Mouse (Mus musculus): ENCODE results near the gene Pex26.

DNA sequence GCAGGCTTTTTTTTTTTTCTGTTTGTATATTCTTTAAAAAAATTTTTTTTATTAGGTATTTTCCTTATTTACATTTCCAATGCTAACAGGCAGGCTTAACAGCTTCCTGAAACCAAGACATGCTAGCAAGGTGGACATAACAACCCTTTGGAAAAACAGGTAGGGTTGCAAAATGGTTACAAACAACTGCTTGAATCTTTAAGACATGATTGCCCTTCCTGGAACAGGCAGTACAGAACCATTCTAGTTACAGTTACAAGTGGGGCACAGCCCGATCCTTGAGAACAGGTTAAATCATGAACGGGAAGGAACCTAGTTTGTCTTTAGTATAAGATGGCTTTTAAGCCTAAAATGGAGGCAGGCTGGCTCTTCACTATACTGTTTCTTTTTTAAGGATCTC lies 52.9 kb downstream of the Pex26 start:
- TF ChIP-seq CTCF (IDR thresholded peaks at IDR 0.05; ENCODE audit: insufficient read depth, low read length) (no peak), POLR2A (IDR thresholded peaks at IDR 0.05; ENCODE audit: borderline replicate concordance, extremely low read depth, low read depth, low read length) (no peak)

All from lung, adult 2 months (tissue).